Mouse (Mus musculus) kidney, postnatal 0 days (tissue): ENCODE results near the gene Casc4. TPM values are rescaled to one million over a fixed set of nuclear protein-coding genes. Genes with fewer than 3 reads are reported as not detected.

Experiments used
- ATAC-seq: fragments of 200-750 bp; cut with Nextera tagmentation; replicated peaks from 2 replicates; pipeline ENCODE4 v1.8.0; 2017; ENCODE audit warnings: low read depth, moderate number of reproducible peaks, moderate TSS enrichment, moderate library complexity; ENCODE audit not compliant: low FRiP score
- DNase-seq: peaks from one replicate; pipeline ENCODE4 v3.0.0-alpha.2; 2016; ENCODE audit warnings: low spot score
- H3K27ac ChIP-seq: fragments of 300-500 bp; sonication (generic); 2 replicates; pipeline ENCODE4 v1.5.1; 2014; ENCODE audit warnings: mild to moderate bottlenecking
- H3K27me3 ChIP-seq: fragments of 300-500 bp; sonication (generic); 2 replicates; pipeline ENCODE4 v1.6.1; 2014; ENCODE audit warnings: low read length, mixed read lengths; ENCODE audit not compliant: insufficient read depth
- H3K36me3 ChIP-seq: fragments of 300-500 bp; sonication (generic); 2 replicates; pipeline ENCODE4 v1.6.1; 2014; ENCODE audit warnings: low read length, mixed read lengths; ENCODE audit not compliant: insufficient read depth
- H3K4me1 ChIP-seq: fragments of 300-500 bp; sonication (generic); replicated peaks from 2 replicates; pipeline ENCODE4 v1.6.1; 2014; ENCODE audit warnings: antibody characterized with exemption, low read length, mixed read lengths; ENCODE audit not compliant: insufficient read depth
- H3K4me2 ChIP-seq: fragments of 300-500 bp; sonication (generic); 2 replicates; pipeline ENCODE4 v1.6.1; 2014; ENCODE audit warnings: mild to moderate bottlenecking, low read length, moderate library complexity, mixed read lengths
- H3K4me3 ChIP-seq: fragments of 300-500 bp; sonication (generic); replicated peaks from 2 replicates; pipeline ENCODE4 v1.5.1; 2014; ENCODE audit warnings: low read depth, low read length
- H3K9ac ChIP-seq: fragments of 300-500 bp; sonication (generic); 2 replicates; pipeline ENCODE4 v1.6.1; 2014; ENCODE audit warnings: low read depth, low read length
- H3K9me3 ChIP-seq: fragments of 300-500 bp; sonication (generic); replicated peaks from 2 replicates; pipeline ENCODE4 v1.6.1; 2016; ENCODE audit warnings: low read length, inconsistent platforms, mixed read lengths
- CTCF ChIP-seq: IDR thresholded peaks from 2 replicates; pipeline ENCODE4 v1.5.1; 2016; ENCODE audit warnings: antibody characterized with exemption, low read depth, mild to moderate bottlenecking, moderate library complexity
- WGBS: fragments of 180-500 bp; shearing (Covaris S2); extraction: QIAGEN DNeasy Blood & Tissue Kit; methylation state at CpG from one replicate; pipeline ENCODE4 v1.1.7; 2014; 5-methylcytosine and 5-hydroxymethylcytosine counted together
- polyA plus RNA-seq: library from polyadenylated mRNA; unstranded; fragments of >200 nt; fragmentation: Nextera tagmentation; extraction: Ambion mirVana; gene quantifications from 2 replicates; pipeline ENCODE4 v1.2.1, GENCODE M21; 2015

The Casc4 gene
- polyA plus RNA-seq, 1 experiment from 2014 or later = 23.2 TPM

- ATAC-seq = no peak
- Histone ChIP-seq H3K4me1 (no peaks in the 10 kb centered on the region), H3K4me2 (no peak overlapping the region), H3K27me3 (no peaks in the 10 kb centered on the region), H3K27ac (no peak overlapping the region), H3K36me3 (no peaks in the 10 kb centered on the region), H3K9me3 (no peaks in the 10 kb centered on the region), H3K9ac (no peak overlapping the region), H3K4me3 (no peak overlapping the region)
- peak; percentile 15 for DNase-seq
- TF ChIP-seq CTCF = peak; percentile 48; the same call in 1 of the 2 replicates
- WGBS = 95% methylated on average over 3 of the region's 3 CpGs
These were observed 25.3 kb upstream of the Casc4 start for GRCm38 (mm10) chr2:121841453-121841852.

DNA sequence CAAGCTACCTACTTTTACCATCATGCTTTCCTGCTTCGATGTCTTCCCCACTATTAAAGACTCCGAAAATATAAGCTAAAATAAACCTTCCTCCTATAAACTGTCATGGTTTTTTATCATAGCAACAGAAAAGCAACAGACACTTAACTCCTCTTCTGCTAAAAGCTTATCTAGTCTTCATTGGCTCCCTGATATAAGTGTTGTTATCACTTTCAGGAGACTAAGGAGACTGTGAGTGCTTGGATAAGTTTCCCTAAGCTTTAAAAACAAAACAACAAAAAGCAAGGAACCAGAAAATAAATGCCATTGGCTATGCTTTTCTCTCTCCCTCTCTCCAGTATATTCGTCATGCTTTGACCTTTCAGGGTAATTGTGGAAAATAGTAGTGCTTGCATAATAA lies 24.5 kb upstream of the Casc4 start:
- no peaks in the 10 kb centered on the region for H3K4me1 ChIP-seq
- no peak for DNase-seq
- no peak for TF ChIP-seq CTCF
- H3K9me3 ChIP-seq = no peaks in the 10 kb centered on the region
- H3K4me2 ChIP-seq = no peak overlapping the region
- no peaks in the 10 kb centered on the region for H3K36me3 ChIP-seq
- no peak overlapping the region for H3K27ac ChIP-seq
- no peak overlapping the region for H3K9ac ChIP-seq
- WGBS = 72% methylated on average over 3 of the region's 3 CpGs
- H3K4me3 ChIP-seq = no peak overlapping the region
- ATAC-seq = no peak
- no peaks in the 10 kb centered on the region for H3K27me3 ChIP-seq

DNA sequence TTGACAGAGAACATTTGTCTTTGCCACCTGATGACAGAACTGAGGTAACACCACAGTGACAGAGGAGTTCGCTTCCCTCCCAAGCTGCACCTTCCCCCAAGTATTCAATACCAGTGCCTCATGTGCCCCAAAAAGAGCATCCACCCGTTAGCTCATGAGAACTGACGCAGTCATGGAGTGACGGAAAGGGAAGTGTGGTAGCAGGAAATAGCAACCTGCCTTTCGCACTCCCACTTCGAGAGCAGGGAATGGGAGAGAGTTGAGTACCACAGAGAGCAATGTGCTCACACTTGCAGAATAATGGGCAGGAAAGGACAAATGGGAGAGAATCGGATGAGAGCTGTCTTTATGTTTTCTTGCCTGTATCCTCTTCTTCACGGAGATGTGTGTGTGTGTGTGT lies 20.7 kb upstream of the Casc4 start:
- Histone ChIP-seq H3K4me1 (no peaks in the 10 kb centered on the region), H3K9me3 (no peaks in the 10 kb centered on the region), H3K9ac (no peak overlapping the region), H3K27ac (no peak overlapping the region), H3K36me3 (no peaks in the 10 kb centered on the region), H3K4me2 (no peak overlapping the region), H3K27me3 (no peaks in the 10 kb centered on the region), H3K4me3 (no peak overlapping the region)
- DNase-seq (no peak), ATAC-seq (no peak)
- no peak for TF ChIP-seq CTCF
- 56% methylated on average over 8 of the region's 8 CpGs for WGBS

DNA sequence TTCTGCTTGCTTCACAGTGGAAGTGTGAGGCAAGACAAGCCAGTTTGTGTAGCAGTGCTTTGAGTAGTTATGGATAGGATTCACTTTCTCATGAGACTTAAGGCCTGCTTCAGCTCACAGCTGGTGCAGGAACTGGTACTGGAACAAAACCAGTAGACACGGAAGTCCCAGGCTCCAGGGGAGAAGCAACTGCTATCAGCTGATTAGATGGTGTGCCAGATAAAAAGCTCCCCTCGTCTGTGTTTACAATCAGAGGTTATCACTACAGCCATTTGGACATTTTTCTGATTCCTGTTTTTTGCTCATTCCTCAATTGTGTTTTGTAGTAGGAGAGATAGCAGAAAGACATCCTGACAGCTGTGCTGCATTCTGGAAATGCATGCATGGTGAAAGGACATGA lies 14.7 kb upstream of the Casc4 start:
- no peaks in the 10 kb centered on the region for H3K9me3 ChIP-seq
- no peaks in the 10 kb centered on the region for H3K27me3 ChIP-seq
- no peaks in the 10 kb centered on the region for H3K4me1 ChIP-seq
- WGBS = 51% methylated on average over 2 of the region's 2 CpGs
- no peak overlapping the region for H3K4me2 ChIP-seq
- ATAC-seq (no peak), DNase-seq (no peak)
- no peak overlapping the region for H3K27ac ChIP-seq
- H3K4me3 ChIP-seq = no peak overlapping the region
- TF ChIP-seq CTCF = no peak
- no peaks in the 10 kb centered on the region for H3K36me3 ChIP-seq
- no peak overlapping the region for H3K9ac ChIP-seq

DNA sequence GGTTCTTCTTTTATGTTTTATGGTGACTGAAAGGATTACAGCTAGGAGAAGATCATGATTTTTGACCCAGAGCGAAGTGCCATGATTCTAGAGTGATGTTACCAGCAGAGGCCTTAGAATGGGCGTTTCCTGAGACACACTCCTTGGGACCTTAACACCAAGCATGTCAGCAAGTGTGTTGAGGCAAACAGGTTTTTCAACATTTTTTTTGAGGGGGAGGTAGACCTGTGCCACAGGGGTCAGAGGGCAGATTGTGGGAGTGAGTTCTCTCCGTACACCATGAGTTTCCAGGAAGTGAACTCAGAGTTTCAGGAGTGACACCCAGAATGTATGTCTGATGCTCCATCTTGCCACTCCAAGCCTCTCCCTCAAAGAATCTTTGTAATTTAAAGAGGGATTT lies 12.8 kb upstream of the Casc4 start:
- Histone ChIP-seq H3K4me2 (no peak overlapping the region), H3K9ac (no peak overlapping the region), H3K27me3 (no peaks in the 10 kb centered on the region), H3K4me3 (no peak overlapping the region), H3K4me1 (no peaks in the 10 kb centered on the region), H3K27ac (no peak overlapping the region), H3K36me3 (no peaks in the 10 kb centered on the region), H3K9me3 (no peaks in the 10 kb centered on the region)
- TF ChIP-seq CTCF = no peak
- ATAC-seq = no peak
- DNase-seq = no peak
- WGBS = 63% methylated on average over 3 of the region's 3 CpGs

- no peak for DNase-seq
- Histone ChIP-seq H3K27me3 (no peaks in the 10 kb centered on the region), H3K9ac (no peak overlapping the region), H3K4me1 (no peaks in the 10 kb centered on the region), H3K27ac (no peak overlapping the region), H3K4me3 (no peak overlapping the region), H3K36me3 (no peaks in the 10 kb centered on the region), H3K4me2 (no peak overlapping the region), H3K9me3 (no peaks in the 10 kb centered on the region)
- 72% methylated on average over 5 of the region's 5 CpGs for WGBS
- no peak for ATAC-seq
- no peak for TF ChIP-seq CTCF
These were observed 7.3 kb upstream of the Casc4 start for GRCm38 (mm10) chr2:121859380-121859980.
